Mouse (Mus musculus) lung, postnatal 0 days (tissue): ENCODE measurements around the gene Gm26965.

Experiments used
- CTCF ChIP-seq: IDR thresholded peaks from 2 replicates; pipeline ENCODE4 v1.5.1; 2016; ENCODE audit warnings: antibody characterized with exemption, mild to moderate bottlenecking
- EP300 ChIP-seq: IDR thresholded peaks from 2 replicates; pipeline ENCODE4 v1.6.1; 2016; ENCODE audit warnings: antibody characterized with exemption, mild to moderate bottlenecking, control low read depth

GRCm38 (mm10) chr13:67469274-67469673, 56.7 kb downstream of the Gm26965 start:
- TF ChIP-seq CTCF (no peak), EP300 (no peak)
